Mouse (Mus musculus) CD4-positive helper T cell, adult 2 months (primary cell): Measurements from ENCODE around the gene Tmtc2.
A peak's percentile ranks its signal among the peaks of the same experiment; 100 is the strongest.

Experiments used
- DNase-seq: peaks from one replicate; pipeline ENCODE4 v3.0.0-alpha.2; 2012; ENCODE audit warnings: low read depth, missing footprints, low spot score

Tmtc2 gene

GRCm38 (mm10) chr10:105312986-105313385, 261.3 kb downstream of the Tmtc2 start:
- no peak for DNase-seq

GRCm38 (mm10) chr10:105297560-105297959, 276.7 kb downstream of the Tmtc2 start:
- DNase-seq = no peak

- DNase-seq = no peak
Measured at GRCm38 (mm10) chr10:105292961-105293360, 281.3 kb downstream of the Tmtc2 start.

GRCm38 (mm10) chr10:105288472-105288871, 285.8 kb downstream of the Tmtc2 start:
- DNase-seq = no peak

- DNase-seq = no peak
Measured at GRCm38 (mm10) chr10:105287575-105287974, 286.7 kb downstream of the Tmtc2 start.

- no peak for DNase-seq
Measured at GRCm38 (mm10) chr10:105287064-105287463, 287.2 kb downstream of the Tmtc2 start.

- DNase-seq = no peak
Measured at GRCm38 (mm10) chr10:105286221-105286620, 288.0 kb downstream of the Tmtc2 start.

GRCm38 (mm10) chr10:105284171-105284570, 290.1 kb downstream of the Tmtc2 start:
- no peak for DNase-seq

GRCm38 (mm10) chr10:105280933-105281332, 293.3 kb downstream of the Tmtc2 start:
- no peak for DNase-seq

GRCm38 (mm10) chr10:105260053-105260452, 314.2 kb downstream of the Tmtc2 start:
- no peak for DNase-seq

- DNase-seq = peak; percentile 71
Measured at GRCm38 (mm10) chr10:105238291-105238690, 336.0 kb downstream of the Tmtc2 start.

GRCm38 (mm10) chr10:105232864-105233263, 341.4 kb downstream of the Tmtc2 start:
- no peak for DNase-seq

GRCm38 (mm10) chr10:105230416-105230815, 343.8 kb downstream of the Tmtc2 start:
- no peak for DNase-seq

GRCm38 (mm10) chr10:105228623-105229022, 345.6 kb downstream of the Tmtc2 start:
- DNase-seq = no peak

GRCm38 (mm10) chr10:105227631-105228030, 346.6 kb downstream of the Tmtc2 start:
- DNase-seq = no peak

GRCm38 (mm10) chr10:105225714-105226113, 348.5 kb downstream of the Tmtc2 start:
- DNase-seq = no peak

GRCm38 (mm10) chr10:105222904-105223303, 351.3 kb downstream of the Tmtc2 start:
- DNase-seq = no peak

GRCm38 (mm10) chr10:105201491-105201890, 372.8 kb downstream of the Tmtc2 start:
- no peak for DNase-seq

- DNase-seq = no peak
Measured at GRCm38 (mm10) chr10:105200678-105201077, 373.6 kb downstream of the Tmtc2 start.

GRCm38 (mm10) chr10:105200092-105200491, 374.2 kb downstream of the Tmtc2 start:
- DNase-seq = no peak

GRCm38 (mm10) chr10:105199515-105199914, 374.7 kb downstream of the Tmtc2 start:
- DNase-seq = no peak

- no peak for DNase-seq
Measured at GRCm38 (mm10) chr10:105195377-105195776, 378.9 kb downstream of the Tmtc2 start.

- DNase-seq = no peak
Measured at GRCm38 (mm10) chr10:105193756-105194460, 380.3 kb downstream of the Tmtc2 start.

GRCm38 (mm10) chr10:105192071-105192470, 382.2 kb downstream of the Tmtc2 start:
- no peak for DNase-seq
